Mouse (Mus musculus) frontal cortex, postnatal 10 days (tissue): Measurements from ENCODE around the gene Gm49405.

Source experiments
- DNase-seq, 2 experiments: peaks; one replicate each; pipeline ENCODE4 v3.0.0; 2022; ENCODE audit warnings: low spot score in 2 of 2, mixed read lengths in 1 of 2

Gm49405 gene

DNA sequence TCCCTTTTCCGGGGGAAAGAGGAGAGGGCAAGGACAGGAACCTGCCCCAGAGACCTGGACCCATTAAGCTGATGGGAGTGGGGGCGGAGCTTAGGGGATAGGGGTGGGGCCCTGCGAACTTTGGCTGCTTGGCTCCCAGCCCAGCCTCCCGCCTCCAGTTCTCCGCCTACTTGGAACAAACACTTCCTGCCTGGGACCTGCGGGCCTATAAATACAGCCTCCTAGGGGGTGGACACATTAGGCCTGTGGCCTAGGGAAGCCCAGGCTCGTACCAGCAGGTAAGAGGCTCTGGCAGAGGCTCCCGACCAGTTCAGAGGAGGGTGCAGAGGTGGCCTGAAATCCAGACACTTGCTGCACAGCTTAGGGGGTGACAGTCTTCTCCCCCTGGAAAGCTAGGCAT is 14.1 kb upstream of the Gm49405 start, which contains the start of gene Acy3:
TSS of gene Acy3 (plus strand) at position 237 of the 400 bp plus-strand sequence.
- peak in 1 of 2 experiments; percentile 45 for DNase-seq

DNA sequence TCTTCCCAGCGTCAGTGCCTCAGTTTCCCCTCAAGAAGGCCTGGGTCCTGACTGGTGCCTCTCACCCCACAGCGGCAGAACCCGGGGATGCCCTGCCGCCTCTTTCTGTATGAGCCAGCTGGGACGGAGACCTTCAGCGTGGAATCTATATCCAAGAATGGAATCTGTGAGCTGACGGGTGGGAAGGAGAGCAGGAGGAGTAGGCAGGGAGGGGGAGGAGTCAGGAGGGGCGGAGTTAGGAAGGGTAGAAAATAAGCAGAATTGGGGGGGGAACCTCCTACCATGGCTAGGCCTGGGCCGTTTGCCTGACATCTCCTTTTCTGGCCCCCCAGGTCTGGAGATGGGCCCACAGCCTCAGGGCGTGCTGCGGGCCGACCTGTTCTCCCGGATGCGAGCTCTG is 12.4 kb upstream of the Gm49405 start:
- DNase-seq: no peak

- DNase-seq: no peak
These were observed 11.7 kb upstream of the Gm49405 start for GRCm38 (mm10) chr19:3988750-3989149.

GRCm38 (mm10) chr19:3990804-3991203 is 9.6 kb upstream of the Gm49405 start:
- DNase-seq: no peak

DNA sequence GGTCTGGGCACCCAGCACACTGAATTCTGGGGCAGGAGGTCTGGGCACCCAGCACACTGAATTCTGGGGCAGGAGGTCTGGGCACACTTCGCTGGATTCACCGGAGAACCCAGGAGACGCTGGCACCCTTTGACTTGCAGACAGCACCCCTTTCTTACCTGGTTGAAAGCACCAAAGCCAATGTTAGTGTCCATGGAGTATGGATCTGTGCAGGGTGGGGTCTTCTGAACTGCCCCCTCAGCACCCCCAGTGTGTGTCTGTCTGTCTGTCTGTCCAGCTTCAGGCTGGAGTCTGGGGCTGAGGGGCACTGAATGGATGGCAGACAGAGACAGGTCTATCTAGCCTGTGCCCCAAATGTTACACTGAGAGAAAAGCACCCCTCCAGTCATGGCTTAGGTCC is 8.9 kb upstream of the Gm49405 start:
- DNase-seq: no peak

DNA sequence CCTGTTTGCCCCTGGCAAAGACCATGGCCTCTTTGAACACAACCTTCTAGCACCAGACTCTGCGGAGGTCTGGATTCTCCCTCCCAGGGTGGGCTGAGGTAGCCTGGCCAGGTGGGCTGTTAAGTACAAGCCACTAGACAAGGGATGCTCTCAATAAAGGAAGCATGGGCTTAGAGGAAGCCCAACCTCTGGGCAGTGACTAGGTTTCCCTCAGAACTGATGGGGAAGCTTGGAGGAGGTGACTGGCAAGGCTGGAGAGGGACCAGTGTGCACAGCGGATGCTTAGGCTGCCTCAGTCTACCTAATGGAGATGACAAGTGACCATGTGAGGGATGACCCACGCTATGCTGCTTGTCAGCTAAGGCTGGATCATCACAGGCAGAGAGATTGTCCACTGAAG is 8.5 kb upstream of the Gm49405 start:
- DNase-seq: no peak

- no peak for DNase-seq
These were observed 8.0 kb upstream of the Gm49405 start, which contains the start of gene Tbx10 for GRCm38 (mm10) chr19:3992416-3992815. Tbx10 (plus strand) TSS chr19:3992752.

DNA sequence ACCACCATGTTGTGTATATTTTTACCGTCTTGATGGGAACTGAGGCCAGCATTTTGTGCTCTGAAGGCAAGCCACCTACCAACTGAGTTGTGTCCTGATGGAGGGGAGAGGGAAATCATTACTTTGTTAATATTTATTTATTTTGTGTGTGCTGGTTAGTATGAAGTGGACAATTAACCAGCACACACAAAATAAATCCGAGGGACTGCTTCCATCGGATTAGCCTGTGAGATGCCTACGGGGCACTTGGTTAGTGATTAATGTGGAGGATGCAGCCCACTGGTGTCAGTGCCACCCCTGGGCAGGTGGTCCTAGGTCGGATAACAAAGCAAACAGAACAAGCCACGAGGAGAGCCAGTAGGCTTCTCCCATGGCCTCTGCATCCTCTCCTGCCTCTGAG is 5.5 kb upstream of the Gm49405 start:
- no peak for DNase-seq

GRCm38 (mm10) chr19:3995505-3995904 is 4.9 kb upstream of the Gm49405 start:
- no peak for DNase-seq

GRCm38 (mm10) chr19:3996106-3996505 is 4.3 kb upstream of the Gm49405 start:
- DNase-seq: no peak

DNA sequence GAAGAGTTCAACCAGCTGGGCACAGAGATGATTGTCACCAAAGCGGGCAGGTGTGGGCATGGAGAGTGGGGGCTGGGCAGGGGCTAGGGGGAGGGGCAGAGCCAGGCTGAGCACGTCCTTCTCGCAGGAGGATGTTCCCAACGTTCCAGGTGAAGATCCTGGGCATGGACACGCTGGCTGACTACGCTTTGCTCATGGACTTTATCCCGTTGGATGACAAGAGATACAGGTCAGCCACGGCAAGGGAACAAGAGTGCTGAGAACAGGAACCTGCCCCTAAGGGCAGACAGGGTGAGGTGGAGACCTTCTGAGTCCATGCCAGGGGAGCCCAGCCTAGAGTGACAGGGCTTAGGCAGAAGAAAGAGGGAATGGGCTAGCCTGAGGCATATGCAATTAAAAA is 3.7 kb upstream of the Gm49405 start:
- DNase-seq: no peak

DNA sequence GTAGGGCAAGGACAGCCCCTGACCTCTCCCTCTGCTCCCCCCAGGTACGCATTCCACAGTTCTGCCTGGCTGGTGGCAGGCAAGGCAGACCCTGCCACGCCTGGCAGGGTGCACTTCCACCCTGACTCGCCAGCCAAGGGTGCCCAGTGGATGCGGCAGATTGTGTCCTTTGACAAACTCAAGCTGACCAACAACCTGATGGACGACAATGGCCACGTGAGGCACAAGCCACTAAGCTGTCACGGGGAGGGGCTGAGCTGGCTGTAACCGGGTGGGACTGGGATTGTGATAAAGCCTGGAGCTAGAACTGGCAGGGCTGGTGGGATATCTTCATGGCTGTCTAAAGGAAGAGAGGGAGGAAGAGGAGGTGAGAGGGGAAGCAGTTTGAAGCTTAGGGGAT is 3.2 kb upstream of the Gm49405 start:
- DNase-seq: no peak

GRCm38 (mm10) chr19:3998335-3998734 is 2.1 kb upstream of the Gm49405 start:
- no peak for DNase-seq

- no peak for DNase-seq
These were observed 1.2 kb upstream of the Gm49405 start for GRCm38 (mm10) chr19:3999121-3999730.

- no peak for DNase-seq
These were observed 611 bp downstream of the Gm49405 start for GRCm38 (mm10) chr19:4000949-4001525.

DNA sequence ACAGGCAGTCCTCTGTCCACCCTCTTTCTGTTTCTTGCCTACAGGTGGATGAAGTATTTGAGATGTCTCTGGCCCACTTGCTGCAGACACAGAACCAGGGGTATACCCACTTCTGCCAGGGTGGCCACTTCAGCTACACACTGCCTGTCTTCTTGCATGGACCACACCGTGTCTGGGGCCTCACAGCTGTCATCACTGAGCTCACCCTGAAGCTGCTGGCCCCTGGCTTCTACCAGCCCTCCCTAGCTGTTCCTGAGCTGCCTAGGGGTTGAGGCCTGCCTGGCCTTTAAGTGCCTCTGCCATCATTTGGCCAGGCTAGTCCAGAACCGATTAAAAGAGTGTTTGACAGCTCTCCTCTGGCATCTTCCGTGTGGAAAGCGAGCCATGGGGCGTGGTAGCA is 1.3 kb downstream of the Gm49405 start:
- DNase-seq: no peak

GRCm38 (mm10) chr19:4003112-4003511 is 2.7 kb downstream of the Gm49405 start, which contains the start of gene Doc2g:
Doc2g (plus strand) TSS chr19:4003313.
- no peak for DNase-seq

DNA sequence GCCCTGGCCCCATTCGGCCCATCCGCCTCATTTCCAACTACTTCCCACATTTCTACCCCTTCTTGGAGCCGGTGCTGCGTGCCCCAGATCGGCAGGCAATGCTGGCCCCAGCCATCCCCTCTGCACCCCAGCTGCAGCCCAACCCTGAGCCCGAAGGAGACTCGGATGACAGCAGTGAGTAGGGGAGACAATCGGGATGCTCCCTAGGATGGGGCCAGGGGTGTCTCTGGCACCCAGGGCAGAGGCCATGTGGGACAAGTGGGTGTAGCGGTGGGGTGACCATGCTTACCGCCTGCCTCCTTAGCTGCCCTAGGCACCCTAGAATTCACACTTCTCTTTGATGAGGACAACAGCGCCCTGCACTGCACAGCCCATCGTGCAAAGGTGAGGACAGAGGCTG is 3.2 kb downstream of the Gm49405 start:
- DNase-seq: no peak

- DNase-seq: peak in 1 of 2 experiments; percentile 7
These were observed 3.9 kb downstream of the Gm49405 start for GRCm38 (mm10) chr19:4004331-4004730.

DNA sequence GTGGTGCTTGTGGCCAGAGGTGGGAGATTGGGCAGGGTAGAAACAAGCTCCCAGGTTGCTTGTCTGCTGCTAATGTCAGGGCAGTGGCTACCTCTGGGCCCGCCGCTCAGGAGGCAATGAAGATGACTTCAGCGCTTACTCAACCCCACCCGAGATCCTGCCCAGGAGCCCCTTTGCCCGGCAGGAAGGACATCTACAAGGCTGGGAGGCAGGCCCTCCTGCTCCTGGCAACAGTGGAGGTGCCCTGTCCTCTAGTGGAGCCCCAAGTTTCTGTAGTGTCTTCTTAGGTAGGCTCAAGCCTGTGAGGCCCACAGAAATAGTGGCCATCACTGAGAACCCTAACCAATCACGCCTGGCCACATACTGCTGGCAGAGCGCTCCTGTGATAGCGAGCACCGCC is 4.7 kb downstream of the Gm49405 start:
- peak in 1 of 2 experiments; percentile 11 for DNase-seq

- DNase-seq: peak in 1 of 2 experiments; percentile 5
These were observed 5.5 kb downstream of the Gm49405 start for GRCm38 (mm10) chr19:4005971-4006370.

DNA sequence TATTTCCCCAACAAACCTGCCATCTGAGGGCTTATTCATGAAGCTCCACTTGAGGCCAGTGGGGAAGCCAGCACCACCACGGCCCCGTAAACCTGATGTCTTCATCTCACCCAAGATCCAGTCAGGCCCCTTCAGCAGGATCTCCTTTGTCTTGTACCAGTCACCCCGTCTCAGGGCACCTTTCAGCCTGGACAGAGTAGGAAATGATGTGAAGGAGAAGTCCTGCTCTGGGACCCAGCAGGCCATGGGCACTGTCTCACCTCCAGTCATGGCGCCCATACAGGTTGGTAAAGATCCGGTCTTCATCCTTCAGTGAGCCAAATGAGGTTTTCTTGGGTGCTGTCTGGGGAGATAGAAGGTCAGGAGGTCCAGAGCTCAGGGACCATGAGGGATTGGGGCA is 10.7 kb downstream of the Gm49405 start:
- no peak for DNase-seq

- peak; percentile 97 to 98 for DNase-seq
These were observed 12.1 kb downstream of the Gm49405 start, which contains the start of gene Ndufv1 for GRCm38 (mm10) chr19:4012432-4013022. Ndufv1 (minus strand) TSS chr19:4012806.
